Mouse (Mus musculus) embryonic fibroblast, embryonic 13.5 days (primary cell): ENCODE measurements around the gene She. TPM values are rescaled to one million over a fixed set of nuclear protein-coding genes. Genes with fewer than 3 reads are reported as not detected.

Experiments
- H3K27ac ChIP-seq: 2 replicates; pipeline ENCODE4 v1.5.1; 2012; ENCODE audit warnings: low read length, control low read depth, inconsistent platforms; ENCODE audit not compliant: insufficient read depth
- H3K4me1 ChIP-seq: 2 replicates; pipeline ENCODE4 v1.6.1; 2011; ENCODE audit warnings: low read length; ENCODE audit not compliant: control insufficient read depth, insufficient read depth
- H3K4me3 ChIP-seq: 2 replicates; pipeline ENCODE4 v1.5.1; 2011; ENCODE audit warnings: mild to moderate bottlenecking, control low read depth, low read length; ENCODE audit not compliant: insufficient read depth
- CTCF ChIP-seq: IDR thresholded peaks from 2 replicates; pipeline ENCODE4 v1.5.1; 2011; ENCODE audit warnings: mild to moderate bottlenecking, control low read depth, low read length, moderate library complexity, borderline replicate concordance; ENCODE audit not compliant: insufficient read depth
- POLR2A ChIP-seq: IDR thresholded peaks from 2 replicates; pipeline ENCODE4 v1.6.1; 2011; ENCODE audit warnings: low read depth, mild to moderate bottlenecking, control low read depth, low read length, moderate library complexity
- polyA plus RNA-seq: library from polyadenylated mRNA; stranded (reverse); fragments of >200 nt; gene quantifications from 2 replicates; pipeline ENCODE4 v1.2.4, GENCODE M21; 2011; ENCODE audit warnings: low read depth; ENCODE audit not compliant: missing spikeins, insufficient read length

She gene
- polyA plus RNA-seq, 1 experiment: not detected

- TF ChIP-seq CTCF: no peak
- no peak for TF ChIP-seq POLR2A
- peak overlapping the region; percentile 1; the same call in 1 of the 2 replicates for H3K27ac ChIP-seq
- H3K4me3 ChIP-seq: no peak overlapping the region
- peaks cover 10% of the 10 kb centered on the region for H3K4me1 ChIP-seq
Observed at GRCm38 (mm10) chr3:89870472-89871271, 39.5 kb downstream of the She start.

GRCm38 (mm10) chr3:89871339-89871914 lies 40.3 kb downstream of the She start:
- H3K27ac ChIP-seq: no peak overlapping the region
- H3K4me1 ChIP-seq: peaks cover 10% of the 10 kb centered on the region
- H3K4me3 ChIP-seq: no peak overlapping the region
- no peak for TF ChIP-seq CTCF
- no peak for TF ChIP-seq POLR2A

- no peak for TF ChIP-seq CTCF
Observed at GRCm38 (mm10) chr3:89872209-89872608, 41.0 kb downstream of the She start.

GRCm38 (mm10) chr3:89872684-89873083 lies 41.5 kb downstream of the She start:
- no peak overlapping the region for H3K27ac ChIP-seq
- no peak for TF ChIP-seq POLR2A
- TF ChIP-seq CTCF: no peak
- H3K4me3 ChIP-seq: no peak overlapping the region
- peaks cover 10% of the 10 kb centered on the region for H3K4me1 ChIP-seq

More at GRCm38 (mm10) chr3:89872209-89872608, 41.0 kb downstream of the She start:
- no peak overlapping the region for H3K27ac ChIP-seq
- H3K4me1 ChIP-seq: peaks cover 10% of the 10 kb centered on the region
- H3K4me3 ChIP-seq: no peak overlapping the region

- peaks cover 10% of the 10 kb centered on the region for H3K4me1 ChIP-seq
- no peak overlapping the region for H3K4me3 ChIP-seq
- TF ChIP-seq CTCF (no peak), POLR2A (no peak)
- no peak overlapping the region for H3K27ac ChIP-seq
Observed at GRCm38 (mm10) chr3:89874076-89874475, 42.9 kb downstream of the She start.

- Histone ChIP-seq H3K27ac (no peak overlapping the region), H3K4me3 (no peak overlapping the region), H3K4me1 (peaks cover 6% of the 10 kb centered on the region; the same call in 1 of the 2 replicates)
- no peak for TF ChIP-seq CTCF
- no peak for TF ChIP-seq POLR2A
Observed at GRCm38 (mm10) chr3:89875021-89875420, 43.9 kb downstream of the She start.

- no peak overlapping the region for H3K27ac ChIP-seq
- no peak for TF ChIP-seq CTCF
- no peak for TF ChIP-seq POLR2A
- peaks cover 10% of the 10 kb centered on the region; the same call in 1 of the 2 replicates for H3K4me1 ChIP-seq
- no peak overlapping the region for H3K4me3 ChIP-seq
Observed at GRCm38 (mm10) chr3:89875781-89876180, 44.6 kb downstream of the She start.

- Histone ChIP-seq H3K27ac (no peak overlapping the region), H3K4me3 (no peak overlapping the region), H3K4me1 (0 out of 2 replicates have a peak, but pooled peaks cover 6% of the 10 kb centered on the region)
- TF ChIP-seq POLR2A: no peak
- TF ChIP-seq CTCF: no peak
Observed at GRCm38 (mm10) chr3:89876469-89876868, 45.3 kb downstream of the She start.

GRCm38 (mm10) chr3:89877129-89877528 lies 46.0 kb downstream of the She start:
- H3K4me3 ChIP-seq: no peak overlapping the region
- TF ChIP-seq POLR2A: no peak
- no peak for TF ChIP-seq CTCF
- no peak overlapping the region for H3K27ac ChIP-seq
- H3K4me1 ChIP-seq: 0 out of 2 replicates have a peak, but pooled peaks cover 5% of the 10 kb centered on the region

- H3K4me3 ChIP-seq: no peak overlapping the region
- no peak for TF ChIP-seq CTCF
- 0 out of 2 replicates have a peak, but pooled peaks cover 4% of the 10 kb centered on the region for H3K4me1 ChIP-seq
- no peak overlapping the region for H3K27ac ChIP-seq
Observed at GRCm38 (mm10) chr3:89878456-89878855, 47.3 kb downstream of the She start.
